Comparison of ENCODE assay signal across 8 mouse cellular contexts in genomic region chr10:18545309-18545708, GRCm38 (mm10). TPM values are rescaled to one million over a fixed set of nuclear protein-coding genes. Genes with fewer than 3 reads are reported as not detected.
DNase-seq lines count a peak whose midpoint lies in the region; ATAC-seq and TF ChIP-seq lines count a peak whose summit lies in the region.

No protein-coding gene starts in this region.

- H3K27ac ChIP-seq in embryonic facial prominence, embryonic 14.5 days (replicated peaks; ENCODE audit: low read depth, low read length) = no peak overlapping the region
- H3K27ac ChIP-seq in intestine, postnatal 0 days (ENCODE audit: low read depth, low read length) = no peak overlapping the region
- no peak overlapping the region for H3K27ac ChIP-seq in neural tube, embryonic 14.5 days (ENCODE audit: low read depth, low read length)

- WGBS in embryonic facial prominence, embryonic 14.5 days = 6% methylated on average over 13 of the region's 13 CpGs
- 5% methylated on average over 13 of the region's 13 CpGs for WGBS in intestine, postnatal 0 days
- 9% methylated on average over 13 of the region's 13 CpGs for WGBS in neural tube, embryonic 14.5 days

- peak overlapping the region; percentile 64 for H3K4me3 ChIP-seq in embryonic facial prominence, embryonic 14.5 days (ENCODE audit: low read depth, low read length)
- peak overlapping the region; percentile 57 for H3K4me3 ChIP-seq in intestine, postnatal 0 days (ENCODE audit: low read depth, low read length)
- peak overlapping the region; percentile 56 for H3K4me3 ChIP-seq in neural tube, embryonic 14.5 days (ENCODE audit: low read depth, low read length)

- H3K9ac ChIP-seq in embryonic facial prominence, embryonic 14.5 days (ENCODE audit: low read depth, low read length) = peak overlapping the region; percentile 83
- peak overlapping the region; percentile 55 for H3K9ac ChIP-seq in intestine, postnatal 0 days (ENCODE audit: low read depth, low read length)
- H3K9ac ChIP-seq in neural tube, embryonic 14.5 days (replicated peaks; ENCODE audit: low read depth, low read length) = peak overlapping the region; percentile 70

- peak; percentile 27 to 37 for DNase-seq in kidney, postnatal 4 days
- DNase-seq in kidney, postnatal 25 days = no peak
- DNase-seq in embryonic facial prominence, embryonic 14.5 days (ENCODE audit: low spot score) = no peak
- DNase-seq in adrenal gland, postnatal 36 days = no peak
- DNase-seq in thymus, postnatal 14 days = no peak
- DNase-seq in adipocyte (ENCODE audit: low spot score) = no peak

- ATAC-seq in embryonic facial prominence, embryonic 14.5 days (ENCODE audit: low read depth) = no peak
- ATAC-seq in intestine, postnatal 0 days = no peak; the same call in 1 of the 2 replicates
- ATAC-seq in neural tube, embryonic 14.5 days (ENCODE audit: low read depth) = peak; percentile 3

- no peaks in the 10 kb centered on the region for H3K36me3 ChIP-seq in embryonic facial prominence, embryonic 14.5 days (ENCODE audit: control insufficient read depth, insufficient read depth, low read length)
- H3K36me3 ChIP-seq in intestine, postnatal 0 days (ENCODE audit: control insufficient read depth, insufficient read depth) = no peaks in the 10 kb centered on the region
- no peaks in the 10 kb centered on the region for H3K36me3 ChIP-seq in neural tube, embryonic 14.5 days (ENCODE audit: control insufficient read depth, insufficient read depth, low read length)

- no peaks in the 10 kb centered on the region for H3K9me3 ChIP-seq in embryonic facial prominence, embryonic 14.5 days (ENCODE audit: control insufficient read depth, low read length)
- no peaks in the 10 kb centered on the region for H3K9me3 ChIP-seq in intestine, postnatal 0 days (ENCODE audit: control insufficient read depth)
- H3K9me3 ChIP-seq in neural tube, embryonic 14.5 days (ENCODE audit: control insufficient read depth, low read length) = no peaks in the 10 kb centered on the region

- H3K27me3 ChIP-seq in embryonic facial prominence, embryonic 14.5 days (replicated peaks; ENCODE audit: control insufficient read depth, insufficient read depth, low read length) = no peaks in the 10 kb centered on the region
- H3K27me3 ChIP-seq in intestine, postnatal 0 days (replicated peaks; ENCODE audit: control insufficient read depth, insufficient read depth, low read length) = no peaks in the 10 kb centered on the region
- no peaks in the 10 kb centered on the region for H3K27me3 ChIP-seq in neural tube, embryonic 14.5 days (ENCODE audit: control insufficient read depth, insufficient read depth, low read length)

- H3K4me2 ChIP-seq in embryonic facial prominence, embryonic 14.5 days (ENCODE audit: low read depth, low read length) = peak overlapping the region; percentile 84
- H3K4me2 ChIP-seq in intestine, postnatal 0 days (replicated peaks; ENCODE audit: low read depth) = peak overlapping the region; percentile 99
- H3K4me2 ChIP-seq in neural tube, embryonic 14.5 days (ENCODE audit: low read depth, low read length) = peak overlapping the region; percentile 81

- TF ChIP-seq CTCF in intestine, postnatal 0 days (IDR thresholded peaks at IDR 0.05; ENCODE audit: low read depth) = no peak

- 0 out of 2 replicates have a peak, but pooled peaks cover 4% of the 10 kb centered on the region for H3K4me1 ChIP-seq in embryonic facial prominence, embryonic 14.5 days (ENCODE audit: control insufficient read depth, insufficient read depth, low read length)
- no peaks in the 10 kb centered on the region; the same call in 1 of the 2 replicates for H3K4me1 ChIP-seq in intestine, postnatal 0 days (replicated peaks; ENCODE audit: control insufficient read depth, insufficient read depth, low read length)
- H3K4me1 ChIP-seq in neural tube, embryonic 14.5 days (ENCODE audit: control insufficient read depth, insufficient read depth, low read length) = no peaks in the 10 kb centered on the region

RNA-seq across cellular contexts. Expression of gene Hebp2, which starts 0.6 kb away (rescaled TPM):
- polyA plus RNA-seq in embryonic facial prominence, embryonic 14.5 days (2014; fragmentation: Nextera tagmentation; extraction: Ambion mirVana) = 25.1 and 27.4 TPM in 2 replicates
- polyA plus RNA-seq in intestine, postnatal 0 days (2015; fragmentation: Nextera tagmentation; extraction: Ambion mirVana) = 3.6 and 4.0 TPM in 2 replicates
- polyA plus RNA-seq in neural tube, embryonic 14.5 days (2014; fragmentation: Nextera tagmentation; extraction: Ambion mirVana) = 15.0 and 17.3 TPM in 2 replicates
- 1 to 10 TPM; 3.6 to 4.5 TPM for total RNA-seq in adrenal gland, postnatal 36 days (2021)

Comparison
In these comparisons a context has a peak if more than half of its experiments do, and no peak if none do; other contexts are left out.
1. DNase-seq: peak in kidney, postnatal 4 days (2 of 2); none in kidney, postnatal 25 days (0 of 2), embryonic facial prominence, embryonic 14.5 days (single experiment), adrenal gland, postnatal 36 days (0 of 2), thymus, postnatal 14 days (single experiment) and adipocyte (single experiment).
2. Peak in every context shown above with its lines, with median percentiles within 50 percentile points of each other: H3K4me2 ChIP-seq, H3K4me3 ChIP-seq and H3K9ac ChIP-seq.